Mouse (Mus musculus) erythroblast, embryonic 14.5 days (primary cell): Measurements from ENCODE around the gene Pkd1l2. TPM values are rescaled to one million over a fixed set of nuclear protein-coding genes. Genes with fewer than 3 reads are reported as not detected.

Experiments
- H3K27me3 ChIP-seq: 2 replicates; pipeline ENCODE4 v1.6.1; 2012; ENCODE audit warnings: inconsistent platforms; ENCODE audit not compliant: control insufficient read depth
- H3K36me3 ChIP-seq: 2 replicates; pipeline ENCODE4 v1.6.1; 2012; ENCODE audit warnings: mild to moderate bottlenecking, inconsistent platforms; ENCODE audit not compliant: control insufficient read depth
- H3K4me1 ChIP-seq: 2 replicates; pipeline ENCODE4 v1.6.1; 2012; ENCODE audit warnings: inconsistent platforms; ENCODE audit not compliant: control insufficient read depth
- H3K4me3 ChIP-seq: replicated peaks from 2 replicates; pipeline ENCODE3; 2012; ENCODE audit warnings: moderate library complexity, mild to moderate bottlenecking, inconsistent platforms
- H3K9me3 ChIP-seq: 2 replicates; pipeline ENCODE4 v1.6.1; 2012; ENCODE audit warnings: low read length, inconsistent platforms, mixed read lengths; ENCODE audit not compliant: control insufficient read depth
- GATA1 ChIP-seq: IDR thresholded peaks from 2 replicates; pipeline ENCODE4 v1.6.1; 2012; ENCODE audit warnings: low read length, inconsistent platforms, mixed read lengths
- TAL1 ChIP-seq: IDR thresholded peaks from 3 replicates; pipeline ENCODE4 v1.6.1; 2012; ENCODE audit warnings: low read length, inconsistent platforms, mixed read lengths
- polyA plus RNA-seq: library from polyadenylated mRNA; stranded (reverse); fragments of >175 nt; gene quantifications from 2 replicates; pipeline ENCODE4 v1.2.3, GENCODE M21; 2012

Gene Pkd1l2
- polyA plus RNA-seq, 1 experiment = not detected

GRCm38 (mm10) chr8:117068294-117068693 is 14.0 kb downstream of the Pkd1l2 start:
- Histone ChIP-seq H3K9me3 (no peaks in the 10 kb centered on the region), H3K36me3 (no peaks in the 10 kb centered on the region), H3K4me1 (peaks cover 8% of the 10 kb centered on the region), H3K27me3 (no peaks in the 10 kb centered on the region), H3K4me3 (no peak overlapping the region)
- no peak for TF ChIP-seq TAL1
- TF ChIP-seq GATA1 = no peak

DNA sequence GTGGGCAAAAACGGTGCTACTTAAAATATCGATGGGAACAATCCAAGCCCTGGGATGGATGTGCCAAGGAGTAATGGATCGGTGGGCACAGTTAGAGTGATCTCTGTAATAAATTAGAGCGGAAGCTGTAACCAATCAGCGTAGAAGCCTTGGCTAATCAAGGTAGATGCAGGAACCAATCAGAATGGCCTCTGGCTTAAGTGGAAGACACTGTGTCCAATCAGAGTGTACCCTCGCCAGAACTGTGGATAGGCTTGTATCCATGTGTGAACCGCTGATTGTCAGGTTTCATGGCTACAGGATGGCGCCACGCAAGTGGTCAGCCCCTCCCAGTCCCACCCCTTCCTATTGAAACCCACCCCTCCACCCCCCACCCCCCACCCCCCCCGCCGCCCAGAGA is 14.9 kb downstream of the Pkd1l2 start:
- Histone ChIP-seq H3K9me3 (no peaks in the 10 kb centered on the region), H3K27me3 (no peaks in the 10 kb centered on the region), H3K36me3 (no peaks in the 10 kb centered on the region), H3K4me3 (no peak overlapping the region), H3K4me1 (peaks cover 4% of the 10 kb centered on the region)
- TF ChIP-seq GATA1 (no peak), TAL1 (no peak)

- TF ChIP-seq TAL1 (no peak), GATA1 (no peak)
- H3K36me3 ChIP-seq = no peaks in the 10 kb centered on the region
Observed at GRCm38 (mm10) chr8:117066955-117067354, 15.3 kb downstream of the Pkd1l2 start.

DNA sequence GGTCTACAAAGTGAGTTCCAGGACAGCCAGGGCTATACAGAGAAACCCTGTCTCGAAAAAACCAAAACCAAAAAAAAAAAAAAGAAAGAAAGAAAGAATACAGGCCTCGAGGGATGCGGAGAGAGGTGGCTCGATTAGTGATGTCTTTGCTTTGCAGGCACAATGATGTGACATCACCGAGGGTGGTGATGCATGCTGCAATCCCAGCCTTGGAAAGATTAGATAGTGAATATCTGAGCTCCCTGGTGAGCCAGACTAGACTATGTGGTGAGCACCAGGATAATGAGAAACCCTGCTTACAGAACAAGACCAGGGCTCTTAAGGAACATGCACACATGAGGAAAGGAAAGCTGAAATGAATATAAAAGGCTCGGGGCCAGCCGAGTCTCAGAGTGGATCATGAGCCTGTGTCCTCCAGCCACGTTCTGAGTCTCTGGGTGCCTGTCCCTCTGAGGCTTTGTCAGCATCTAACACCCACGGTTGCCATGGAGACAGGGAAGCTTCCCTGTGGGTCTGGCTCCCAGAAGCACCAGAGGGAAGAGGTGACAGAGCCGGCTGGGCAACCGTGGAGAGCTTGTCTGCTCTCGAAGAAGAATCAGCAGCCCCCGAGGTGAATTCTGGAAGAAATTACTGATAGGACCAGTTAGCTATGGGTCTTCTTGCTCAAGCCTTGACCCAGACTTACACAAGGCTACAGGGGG is 20.9 kb downstream of the Pkd1l2 start:
- H3K27me3 ChIP-seq = no peaks in the 10 kb centered on the region
- no peaks in the 10 kb centered on the region for H3K9me3 ChIP-seq
- H3K36me3 ChIP-seq = no peaks in the 10 kb centered on the region
- H3K4me3 ChIP-seq = no peak overlapping the region
- no peak for TF ChIP-seq GATA1
- TF ChIP-seq TAL1 = no peak
- no peaks in the 10 kb centered on the region for H3K4me1 ChIP-seq

More at GRCm38 (mm10) chr8:117066955-117067354, 15.3 kb downstream of the Pkd1l2 start:
- H3K27me3 ChIP-seq = no peaks in the 10 kb centered on the region
- H3K9me3 ChIP-seq = no peaks in the 10 kb centered on the region
- peaks cover 4% of the 10 kb centered on the region for H3K4me1 ChIP-seq
- H3K4me3 ChIP-seq = no peak overlapping the region

GRCm38 (mm10) chr8:117060306-117060705 is 21.9 kb downstream of the Pkd1l2 start:
- H3K4me3 ChIP-seq = no peak overlapping the region
- H3K9me3 ChIP-seq = no peaks in the 10 kb centered on the region
- no peaks in the 10 kb centered on the region for H3K27me3 ChIP-seq
- H3K4me1 ChIP-seq = no peaks in the 10 kb centered on the region
- no peak for TF ChIP-seq TAL1
- TF ChIP-seq GATA1 = no peak
- no peaks in the 10 kb centered on the region for H3K36me3 ChIP-seq

GRCm38 (mm10) chr8:117059021-117059420 is 23.2 kb downstream of the Pkd1l2 start:
- Histone ChIP-seq H3K4me3 (no peak overlapping the region), H3K27me3 (no peaks in the 10 kb centered on the region), H3K36me3 (no peaks in the 10 kb centered on the region), H3K9me3 (no peaks in the 10 kb centered on the region), H3K4me1 (peaks cover 2% of the 10 kb centered on the region; the same call in 1 of the 2 replicates)
- TF ChIP-seq GATA1 (no peak), TAL1 (no peak)

DNA sequence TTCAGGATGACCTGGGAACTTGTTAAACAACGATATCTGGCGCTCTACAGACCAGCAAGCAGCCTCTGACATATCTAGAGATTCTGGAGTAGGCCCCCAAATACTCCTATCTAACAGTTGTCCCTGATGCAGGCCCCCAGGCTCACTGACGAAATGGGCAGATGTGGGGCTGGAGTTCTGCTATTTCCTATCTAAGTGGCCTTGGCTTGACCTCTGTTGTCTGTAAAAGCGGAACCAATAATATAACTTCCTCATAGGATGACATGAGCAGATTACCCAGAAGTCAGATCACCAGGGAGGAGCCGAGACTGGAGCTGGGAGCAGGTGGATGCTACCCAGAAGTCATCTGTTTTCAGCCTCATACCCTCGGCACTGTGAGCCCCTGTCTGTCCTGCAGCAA is 27.2 kb downstream of the Pkd1l2 start:
- Histone ChIP-seq H3K4me1 (peaks cover 2% of the 10 kb centered on the region; the same call in 1 of the 2 replicates), H3K4me3 (no peak overlapping the region), H3K9me3 (no peaks in the 10 kb centered on the region), H3K27me3 (no peaks in the 10 kb centered on the region), H3K36me3 (no peaks in the 10 kb centered on the region)
- TF ChIP-seq TAL1 = no peak
- no peak for TF ChIP-seq GATA1

DNA sequence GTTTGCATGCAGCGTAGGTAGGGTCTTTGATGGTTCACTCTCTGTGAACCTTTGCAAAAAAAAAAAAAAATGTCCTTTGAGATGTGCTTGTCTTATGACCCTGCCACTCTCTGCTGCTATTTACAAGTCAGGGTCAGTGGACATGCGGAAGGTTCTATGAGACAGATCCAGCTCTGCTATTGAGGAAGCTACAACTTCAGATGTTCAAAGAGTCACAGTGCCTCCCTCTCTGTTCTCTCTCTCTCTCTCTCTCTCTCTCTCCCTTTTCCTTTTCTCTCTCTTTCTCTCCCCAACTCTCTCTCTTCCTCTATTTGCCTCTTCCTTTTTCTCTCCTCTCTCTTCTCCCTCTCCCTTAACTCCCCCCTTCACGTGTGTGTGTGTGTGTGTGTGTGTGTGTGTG is 28.1 kb downstream of the Pkd1l2 start:
- no peaks in the 10 kb centered on the region for H3K36me3 ChIP-seq
- no peaks in the 10 kb centered on the region for H3K27me3 ChIP-seq
- peaks cover 2% of the 10 kb centered on the region; the same call in 1 of the 2 replicates for H3K4me1 ChIP-seq
- no peaks in the 10 kb centered on the region for H3K9me3 ChIP-seq
- TF ChIP-seq GATA1 = no peak
- no peak for TF ChIP-seq TAL1
- no peak overlapping the region for H3K4me3 ChIP-seq

GRCm38 (mm10) chr8:117053135-117054079 is 28.8 kb downstream of the Pkd1l2 start:
- no peaks in the 10 kb centered on the region for H3K9me3 ChIP-seq
- no peak for TF ChIP-seq GATA1
- no peak for TF ChIP-seq TAL1
- no peaks in the 10 kb centered on the region for H3K36me3 ChIP-seq
- peaks cover 2% of the 10 kb centered on the region; the same call in 1 of the 2 replicates for H3K4me1 ChIP-seq
- H3K27me3 ChIP-seq = no peaks in the 10 kb centered on the region
- no peak overlapping the region for H3K4me3 ChIP-seq
